Mouse (Mus musculus): ENCODE measurements at regions not wholly inside any gene's neighbourhood (a gene's known extent, or its start where the extent isn't known, plus 50 kb on each side); places are given as distances from the start of the nearest gene placed in this dataset.

DNA sequence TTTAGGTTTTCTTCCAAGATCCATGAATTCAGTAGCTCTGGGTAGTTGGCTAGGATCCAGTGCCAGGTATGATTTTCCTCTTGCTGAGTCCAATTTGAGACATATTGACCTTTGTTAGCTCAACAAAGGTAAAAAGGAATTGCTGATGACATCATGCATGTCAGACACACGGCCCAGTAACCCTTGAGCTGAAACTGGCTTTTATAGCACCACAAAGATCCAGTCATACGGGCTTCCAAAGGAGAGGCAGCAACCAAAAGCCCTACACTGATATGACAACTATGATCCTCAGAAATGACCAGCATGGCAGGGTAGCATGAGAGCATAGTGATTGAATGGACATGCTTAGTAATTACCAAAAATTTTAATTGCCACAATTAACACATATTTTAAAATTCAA is 258.0 kb upstream of the Defb41 start:
- TF ChIP-seq CTCF (IDR thresholded peaks at IDR 0.05) (no peak), EP300 (IDR thresholded peaks at IDR 0.05; ENCODE audit: insufficient read depth, low read depth, low read length) (no peak), POLR2A (IDR thresholded peaks at IDR 0.05; ENCODE audit: insufficient read depth, low read depth, low read length) (no peak)

Data from heart, adult 2 months (tissue).